Mouse (Mus musculus): ENCODE measurements around the gene Arid3b. TPM values are rescaled to one million over a fixed set of nuclear protein-coding genes. Genes with fewer than 3 reads are reported as not detected.

Gene Arid3b
- polyA plus RNA-seq, 1 experiment = 70.3 TPM

- Histone ChIP-seq H3K36me3 (ENCODE audit: control insufficient read depth, insufficient read depth, low read length) (no peaks in the 10 kb centered on the region), H3K4me3 (ENCODE audit: control insufficient read depth, insufficient read depth, low read length) (no peak overlapping the region), H3K27me3 (ENCODE audit: control insufficient read depth, insufficient read depth, low read length) (no peaks in the 10 kb centered on the region), H3K27ac (ENCODE audit: control insufficient read depth, insufficient read depth, low read length) (no peak overlapping the region), H3K4me1 (replicated peaks; ENCODE audit: control insufficient read depth, insufficient read depth, low read length) (peaks cover 4% of the 10 kb centered on the region; the same call in 1 of the 2 replicates)
- DNase-seq = no peak
- 81% methylated on average over 2 of the region's 2 CpGs for WGBS
- TF ChIP-seq POLR2A (IDR thresholded peaks at IDR 0.05; ENCODE audit: control insufficient read depth, extremely low read depth, insufficient read depth, low read length, poor library complexity) = no peak
- no peak for TF ChIP-seq CTCF (IDR thresholded peaks at IDR 0.05; ENCODE audit: borderline replicate concordance, control insufficient read depth, extremely low read depth, insufficient read depth, low read length, poor library complexity)
These were observed 33.8 kb upstream of the Arid3b start for GRCm38 (mm10) chr9:57870273-57870816.

GRCm38 (mm10) chr9:57868767-57869166 lies 32.2 kb upstream of the Arid3b start:
- no peaks in the 10 kb centered on the region for H3K36me3 ChIP-seq (ENCODE audit: control insufficient read depth, insufficient read depth, low read length)
- no peaks in the 10 kb centered on the region for H3K27me3 ChIP-seq (ENCODE audit: control insufficient read depth, insufficient read depth, low read length)
- 96% methylated on average over 6 of the region's 6 CpGs for WGBS
- H3K4me3 ChIP-seq (ENCODE audit: control insufficient read depth, insufficient read depth, low read length) = no peak overlapping the region
- H3K27ac ChIP-seq (ENCODE audit: control insufficient read depth, insufficient read depth, low read length) = no peak overlapping the region
- no peak for DNase-seq
- peaks cover 4% of the 10 kb centered on the region; the same call in 1 of the 2 replicates for H3K4me1 ChIP-seq (replicated peaks; ENCODE audit: control insufficient read depth, insufficient read depth, low read length)
- no peak for TF ChIP-seq POLR2A (IDR thresholded peaks at IDR 0.05; ENCODE audit: control insufficient read depth, extremely low read depth, insufficient read depth, low read length, poor library complexity)
- TF ChIP-seq CTCF (IDR thresholded peaks at IDR 0.05; ENCODE audit: borderline replicate concordance, control insufficient read depth, extremely low read depth, insufficient read depth, low read length, poor library complexity) = no peak

- no peaks in the 10 kb centered on the region for H3K36me3 ChIP-seq (ENCODE audit: control insufficient read depth, insufficient read depth, low read length)
- no peak for TF ChIP-seq POLR2A (IDR thresholded peaks at IDR 0.05; ENCODE audit: control insufficient read depth, extremely low read depth, insufficient read depth, low read length, poor library complexity)
- TF ChIP-seq CTCF (IDR thresholded peaks at IDR 0.05; ENCODE audit: borderline replicate concordance, control insufficient read depth, extremely low read depth, insufficient read depth, low read length, poor library complexity) = no peak
- no peak overlapping the region for H3K27ac ChIP-seq (ENCODE audit: control insufficient read depth, insufficient read depth, low read length)
- H3K4me1 ChIP-seq (replicated peaks; ENCODE audit: control insufficient read depth, insufficient read depth, low read length) = peaks cover 4% of the 10 kb centered on the region; the same call in 1 of the 2 replicates
- H3K4me3 ChIP-seq (ENCODE audit: control insufficient read depth, insufficient read depth, low read length) = no peak overlapping the region
- WGBS = 96% methylated on average over 5 of the region's 5 CpGs
- H3K27me3 ChIP-seq (ENCODE audit: control insufficient read depth, insufficient read depth, low read length) = no peaks in the 10 kb centered on the region
- DNase-seq = no peak
These were observed 31.3 kb upstream of the Arid3b start for GRCm38 (mm10) chr9:57867880-57868279.

- 97% methylated on average over 4 of the region's 4 CpGs for WGBS
- Histone ChIP-seq H3K36me3 (ENCODE audit: control insufficient read depth, insufficient read depth, low read length) (no peaks in the 10 kb centered on the region), H3K27ac (ENCODE audit: control insufficient read depth, insufficient read depth, low read length) (no peak overlapping the region), H3K4me3 (ENCODE audit: control insufficient read depth, insufficient read depth, low read length) (no peak overlapping the region), H3K4me1 (replicated peaks; ENCODE audit: control insufficient read depth, insufficient read depth, low read length) (peaks cover 4% of the 10 kb centered on the region; the same call in 1 of the 2 replicates), H3K27me3 (ENCODE audit: control insufficient read depth, insufficient read depth, low read length) (no peaks in the 10 kb centered on the region)
- DNase-seq = no peak
- TF ChIP-seq CTCF (IDR thresholded peaks at IDR 0.05; ENCODE audit: borderline replicate concordance, control insufficient read depth, extremely low read depth, insufficient read depth, low read length, poor library complexity) (no peak), POLR2A (IDR thresholded peaks at IDR 0.05; ENCODE audit: control insufficient read depth, extremely low read depth, insufficient read depth, low read length, poor library complexity) (no peak)
These were observed 30.6 kb upstream of the Arid3b start for GRCm38 (mm10) chr9:57867236-57867635.

GRCm38 (mm10) chr9:57866530-57866929 lies 29.9 kb upstream of the Arid3b start:
- no peaks in the 10 kb centered on the region for H3K27me3 ChIP-seq (ENCODE audit: control insufficient read depth, insufficient read depth, low read length)
- peak; percentile 37 for DNase-seq
- H3K27ac ChIP-seq (ENCODE audit: control insufficient read depth, insufficient read depth, low read length) = no peak overlapping the region
- WGBS = 45% methylated on average over 7 of the region's 7 CpGs
- TF ChIP-seq CTCF (IDR thresholded peaks at IDR 0.05; ENCODE audit: borderline replicate concordance, control insufficient read depth, extremely low read depth, insufficient read depth, low read length, poor library complexity) = no peak
- no peak for TF ChIP-seq POLR2A (IDR thresholded peaks at IDR 0.05; ENCODE audit: control insufficient read depth, extremely low read depth, insufficient read depth, low read length, poor library complexity)
- no peaks in the 10 kb centered on the region for H3K36me3 ChIP-seq (ENCODE audit: control insufficient read depth, insufficient read depth, low read length)
- H3K4me3 ChIP-seq (ENCODE audit: control insufficient read depth, insufficient read depth, low read length) = no peak overlapping the region
- H3K4me1 ChIP-seq (replicated peaks; ENCODE audit: control insufficient read depth, insufficient read depth, low read length) = peaks cover 4% of the 10 kb centered on the region; the same call in 1 of the 2 replicates

- H3K36me3 ChIP-seq (ENCODE audit: control insufficient read depth, insufficient read depth, low read length) = no peaks in the 10 kb centered on the region
- H3K27ac ChIP-seq (ENCODE audit: control insufficient read depth, insufficient read depth, low read length) = no peak overlapping the region
- no peak overlapping the region for H3K4me3 ChIP-seq (ENCODE audit: control insufficient read depth, insufficient read depth, low read length)
- DNase-seq = no peak
- H3K27me3 ChIP-seq (ENCODE audit: control insufficient read depth, insufficient read depth, low read length) = no peaks in the 10 kb centered on the region
- peaks cover 4% of the 10 kb centered on the region; the same call in 1 of the 2 replicates for H3K4me1 ChIP-seq (replicated peaks; ENCODE audit: control insufficient read depth, insufficient read depth, low read length)
- TF ChIP-seq POLR2A (IDR thresholded peaks at IDR 0.05; ENCODE audit: control insufficient read depth, extremely low read depth, insufficient read depth, low read length, poor library complexity) (no peak), CTCF (IDR thresholded peaks at IDR 0.05; ENCODE audit: borderline replicate concordance, control insufficient read depth, extremely low read depth, insufficient read depth, low read length, poor library complexity) (no peak)
These were observed 27.7 kb upstream of the Arid3b start for GRCm38 (mm10) chr9:57864336-57864735.
